Mouse (Mus musculus): ENCODE results near the gene Vmn1r135.
"Not testable (repeated sequence)": the region's sequence is repeated elsewhere in the genome, so short reads cannot be mapped to it uniquely, and the experiment has no call there.

Vmn1r135 gene

GRCm38 (mm10) chr7:21832051-21832450 is at the start of gene Vmn1r135:
Vmn1r135 (plus strand) TSS chr7:21832351.
- DNase-seq (ENCODE audit: low spot score), result not testable (repeated sequence)

GRCm38 (mm10) chr7:21796628-21797027 is 35.5 kb upstream of the Vmn1r135 start, which contains the start of gene Gm4177:
Gm4177 (minus strand) TSS chr7:21796728.
- not testable (repeated sequence) for DNase-seq (ENCODE audit: low spot score)

DNA sequence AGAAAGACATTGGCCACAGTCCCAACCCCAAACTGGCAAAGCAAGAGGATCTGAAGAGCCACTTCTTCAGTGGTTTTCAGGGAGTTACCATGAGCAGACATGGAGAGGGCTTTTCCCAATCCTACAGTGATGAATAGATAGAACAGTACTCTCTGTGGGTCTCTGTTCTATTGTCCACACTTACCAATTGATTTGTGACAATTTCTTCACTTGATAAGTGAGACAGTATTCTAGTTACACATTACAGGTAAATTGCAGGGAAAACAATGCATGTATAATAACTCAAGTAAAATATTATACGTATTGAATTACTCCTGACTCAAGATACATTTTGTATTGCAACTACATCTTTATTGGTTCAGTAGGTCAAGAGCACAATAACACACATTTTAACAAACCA is 12.0 kb downstream of the Vmn1r135 start, which contains the start of gene Gm5725:
Gene Gm5725, minus strand, starts transcription at position 101 of the 400 bp plus-strand sequence.
- DNase-seq (ENCODE audit: low spot score), result not testable (repeated sequence)
